Mouse (Mus musculus) embryonic facial prominence, embryonic 13.5 days (tissue): Measurements from ENCODE around the gene Anks3. TPM values are rescaled to one million over a fixed set of nuclear protein-coding genes. Genes with fewer than 3 reads are reported as not detected.
A peak's percentile ranks its signal among the peaks of the same experiment; 100 is the strongest.

Experiments
- ATAC-seq: fragments of 200-750 bp; cut with Nextera tagmentation; 2 replicates; pipeline ENCODE4 v1.8.0; 2017; ENCODE audit warnings: low read depth; ENCODE audit not compliant: insufficient number of reproducible peaks, insufficient read depth, low FRiP score, low TSS enrichment
- H3K27ac ChIP-seq: fragments of 300-500 bp; sonication (generic); 2 replicates; pipeline ENCODE4 v1.5.1; 2015; ENCODE audit warnings: moderate library complexity, mild to moderate bottlenecking, inconsistent platforms
- H3K27me3 ChIP-seq: fragments of 300-500 bp; sonication (generic); 2 replicates; pipeline ENCODE4 v1.6.1; 2015; ENCODE audit warnings: mild to moderate bottlenecking, inconsistent platforms
- H3K36me3 ChIP-seq: fragments of 300-500 bp; sonication (generic); 2 replicates; pipeline ENCODE4 v1.6.1; 2015; ENCODE audit warnings: mild to moderate bottlenecking, inconsistent platforms
- H3K4me1 ChIP-seq: fragments of 300-500 bp; sonication (generic); 2 replicates; pipeline ENCODE4 v1.6.1; 2015; ENCODE audit warnings: inconsistent platforms
- H3K4me2 ChIP-seq: fragments of 300-500 bp; sonication (generic); 2 replicates; pipeline ENCODE4 v1.6.1; 2015; ENCODE audit warnings: moderate library complexity, mild to moderate bottlenecking, inconsistent platforms
- H3K4me3 ChIP-seq: fragments of 300-500 bp; sonication (generic); 2 replicates; pipeline ENCODE4 v1.5.1; 2015; ENCODE audit warnings: mild to moderate bottlenecking, inconsistent platforms
- H3K9ac ChIP-seq: fragments of 300-500 bp; sonication (generic); 2 replicates; pipeline ENCODE4 v1.6.1; 2015; ENCODE audit warnings: mild to moderate bottlenecking, inconsistent platforms
- H3K9me3 ChIP-seq: fragments of 300-500 bp; sonication (generic); 2 replicates; pipeline ENCODE4 v1.6.1; 2016; ENCODE audit warnings: inconsistent platforms
- WGBS: fragments of 180-500 bp; shearing (Covaris S2); methylation state at CpG from one replicate; pipeline ENCODE4 v1.1.7; 2015; ENCODE audit warnings: mixed read lengths; 5-methylcytosine and 5-hydroxymethylcytosine counted together
- polyA plus RNA-seq: library from polyadenylated mRNA; unstranded; fragments of >200 nt; fragmentation: Nextera tagmentation; extraction: Ambion mirVana; gene quantifications from 2 replicates; pipeline ENCODE4 v1.2.1, GENCODE M21; 2015

The Anks3 gene
- polyA plus RNA-seq, 1 experiment from 2014 or later = 68.4 TPM

DNA sequence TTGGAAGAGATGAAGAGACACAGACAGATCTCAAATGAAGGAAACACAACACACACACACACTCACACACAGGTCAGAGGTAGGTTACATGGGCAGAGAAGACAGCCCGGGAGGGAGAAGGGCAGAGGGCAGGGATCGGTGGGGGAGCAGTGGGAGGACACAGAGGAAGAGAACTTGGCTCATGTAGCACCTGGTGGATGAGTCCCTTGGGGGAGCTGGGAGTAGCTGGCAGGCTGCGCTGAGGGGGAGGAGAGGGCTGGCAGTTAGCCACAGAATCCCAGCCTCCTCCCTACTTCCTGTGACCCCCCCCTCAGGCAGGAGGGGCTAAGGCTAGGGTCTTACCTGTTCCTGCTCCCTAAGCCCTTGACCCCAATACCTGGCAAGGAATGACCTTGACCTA is 33.5 kb upstream of the Anks3 start, which contains the start of gene Sept12:
Gene Sept12 (minus strand): TSS at position 300 of the 400 bp plus-strand sequence.
- H3K27ac ChIP-seq = no peak within 1 kb of the TSS
- no peaks in the 10 kb centered on the region for H3K27me3 ChIP-seq
- H3K4me1 ChIP-seq = 0 out of 2 replicates have a peak, but pooled peaks cover 4% of the 10 kb centered on the region
- 34% methylated on average over 3 of the region's 3 CpGs for WGBS
- H3K9ac ChIP-seq = no peak within 1 kb of the TSS
- H3K4me2 ChIP-seq = no peak within 1 kb of the TSS
- H3K9me3 ChIP-seq = no peaks in the 10 kb centered on the region
- H3K36me3 ChIP-seq = no peaks in the 10 kb centered on the region
- no peak for ATAC-seq
- no peak within 1 kb of the TSS for H3K4me3 ChIP-seq

DNA sequence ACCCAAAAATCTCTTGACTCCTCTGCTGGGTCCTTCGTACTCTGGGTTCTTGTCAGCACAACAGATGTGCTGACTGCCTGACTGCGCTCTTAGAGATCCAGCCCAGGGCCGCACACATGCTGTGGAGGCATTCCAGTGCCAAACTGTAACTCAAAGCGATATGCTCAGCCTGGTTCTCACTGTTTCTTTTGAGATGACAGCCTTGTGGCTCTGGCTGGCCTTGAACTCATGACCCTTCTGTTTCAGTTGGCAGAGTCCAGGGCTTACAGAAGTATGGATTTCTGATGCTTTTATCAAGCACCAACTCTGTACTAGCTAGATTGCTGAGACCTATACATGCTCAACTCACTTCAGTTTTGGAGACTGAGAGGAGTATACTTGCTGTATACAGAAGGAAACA is 29.3 kb upstream of the Anks3 start:
- 82% methylated on average over 4 of the region's 4 CpGs for WGBS
- no peak overlapping the region for H3K27ac ChIP-seq
- no peak overlapping the region for H3K9ac ChIP-seq
- H3K4me3 ChIP-seq = no peak overlapping the region
- H3K36me3 ChIP-seq = no peaks in the 10 kb centered on the region
- no peak for ATAC-seq
- no peaks in the 10 kb centered on the region for H3K9me3 ChIP-seq
- 0 out of 2 replicates have a peak, but pooled peaks cover 4% of the 10 kb centered on the region for H3K4me1 ChIP-seq
- H3K4me2 ChIP-seq = no peak overlapping the region
- no peaks in the 10 kb centered on the region for H3K27me3 ChIP-seq

DNA sequence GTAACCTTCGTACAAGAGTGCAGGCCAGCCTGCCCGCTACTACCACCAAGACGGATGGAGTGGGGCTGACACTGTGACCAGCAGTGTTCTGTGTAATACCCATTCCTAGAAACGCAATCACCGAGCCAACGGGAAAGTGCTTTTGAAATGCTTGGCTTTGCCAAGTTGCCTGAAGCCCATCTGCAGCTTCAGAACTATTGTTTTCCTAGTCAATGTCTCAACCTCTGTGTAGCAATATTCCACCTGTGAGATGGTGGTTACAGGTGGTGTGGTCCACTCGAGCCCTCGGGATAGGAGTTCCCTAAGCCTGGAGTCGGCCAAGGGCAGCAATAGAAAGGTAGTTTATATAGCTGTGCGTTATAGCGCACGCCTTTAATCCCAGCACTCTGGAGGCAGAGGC is 20.7 kb upstream of the Anks3 start:
- Histone ChIP-seq H3K4me1 (no peaks in the 10 kb centered on the region), H3K27me3 (no peaks in the 10 kb centered on the region), H3K36me3 (no peaks in the 10 kb centered on the region), H3K4me2 (no peak overlapping the region), H3K4me3 (no peak overlapping the region), H3K27ac (no peak overlapping the region), H3K9ac (no peak overlapping the region), H3K9me3 (no peaks in the 10 kb centered on the region)
- ATAC-seq = no peak
- WGBS = 90% methylated on average over 12 of the region's 12 CpGs

DNA sequence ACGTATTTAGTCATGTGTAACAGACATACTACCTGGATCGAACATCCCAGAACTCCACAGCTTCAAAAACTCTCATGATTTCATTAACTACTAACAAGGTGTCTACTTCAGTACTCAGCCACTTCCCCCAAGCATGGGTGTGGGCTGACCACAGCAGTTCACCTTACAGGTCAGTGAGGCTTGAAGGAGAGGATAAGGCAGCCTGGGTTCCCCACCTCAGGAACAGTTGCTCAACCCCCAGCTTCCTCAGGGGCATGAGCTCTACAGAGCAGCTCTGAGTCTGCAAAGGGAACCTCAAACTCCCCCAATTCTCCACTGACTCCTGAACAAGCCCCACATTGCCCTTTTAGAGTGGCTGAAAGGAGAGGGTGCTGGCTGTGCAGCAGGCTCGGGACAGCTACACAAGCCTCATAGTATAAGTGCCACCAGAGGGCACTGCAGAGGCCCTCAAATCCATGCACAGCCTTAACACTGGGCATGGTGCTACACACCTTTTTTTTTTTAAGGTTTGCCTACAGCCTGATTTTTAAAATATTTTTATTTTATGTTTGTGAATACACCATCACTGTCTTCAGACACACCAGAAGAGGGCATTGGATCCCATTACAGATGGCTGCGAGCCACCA is 15.9 kb upstream of the Anks3 start:
- H3K27me3 ChIP-seq = no peaks in the 10 kb centered on the region
- no peaks in the 10 kb centered on the region for H3K36me3 ChIP-seq
- no peak overlapping the region for H3K9ac ChIP-seq
- H3K4me1 ChIP-seq = no peaks in the 10 kb centered on the region
- no peak overlapping the region for H3K4me2 ChIP-seq
- 73% methylated on average over 4 of the region's 4 CpGs for WGBS
- no peak overlapping the region for H3K4me3 ChIP-seq
- no peak for ATAC-seq
- H3K27ac ChIP-seq = no peak overlapping the region
- H3K9me3 ChIP-seq = no peaks in the 10 kb centered on the region

DNA sequence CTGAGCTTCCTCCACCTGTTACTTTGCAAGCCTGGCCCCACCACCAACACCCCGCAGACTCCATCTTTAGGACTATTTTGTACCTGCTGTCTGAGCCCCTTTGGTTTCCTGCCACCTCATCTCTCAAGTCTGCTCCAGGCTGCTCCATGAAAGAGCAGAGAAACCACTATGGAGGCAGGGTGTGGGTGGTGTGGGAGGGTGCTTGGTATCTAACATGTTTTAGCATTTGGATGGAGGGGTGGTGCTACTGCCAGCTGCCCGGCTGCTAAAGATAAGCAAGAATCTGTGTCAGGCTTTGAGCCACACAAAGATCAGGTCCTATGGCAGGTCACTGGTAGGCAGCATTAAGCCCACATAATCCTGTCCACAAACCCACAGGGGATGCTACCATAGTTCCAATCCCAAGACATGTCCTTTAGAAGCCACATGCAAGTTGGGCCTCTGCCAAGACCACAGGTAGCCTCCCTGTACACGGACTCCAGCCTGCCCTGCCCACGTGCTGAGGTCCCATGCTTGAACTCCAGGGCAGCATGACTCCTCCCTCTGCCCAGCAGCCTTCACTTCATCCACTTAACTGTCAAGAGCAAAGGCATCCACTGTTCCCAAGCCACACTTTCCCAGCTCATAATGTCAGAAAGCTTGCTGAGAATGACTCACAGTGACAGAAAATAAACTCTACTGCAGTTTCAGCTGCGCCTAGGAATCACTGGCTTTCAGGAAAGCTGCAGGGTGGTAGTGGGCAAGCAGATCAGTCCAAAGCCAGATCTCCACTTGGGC is 14.5 kb upstream of the Anks3 start:
- H3K4me3 ChIP-seq = no peak overlapping the region
- no peak overlapping the region for H3K4me2 ChIP-seq
- H3K4me1 ChIP-seq = no peaks in the 10 kb centered on the region
- H3K9me3 ChIP-seq = no peaks in the 10 kb centered on the region
- H3K27ac ChIP-seq = no peak overlapping the region
- H3K36me3 ChIP-seq = no peaks in the 10 kb centered on the region
- no peak overlapping the region for H3K9ac ChIP-seq
- H3K27me3 ChIP-seq = no peaks in the 10 kb centered on the region
- no peak for ATAC-seq
- 69% methylated on average over 5 of the region's 5 CpGs for WGBS

DNA sequence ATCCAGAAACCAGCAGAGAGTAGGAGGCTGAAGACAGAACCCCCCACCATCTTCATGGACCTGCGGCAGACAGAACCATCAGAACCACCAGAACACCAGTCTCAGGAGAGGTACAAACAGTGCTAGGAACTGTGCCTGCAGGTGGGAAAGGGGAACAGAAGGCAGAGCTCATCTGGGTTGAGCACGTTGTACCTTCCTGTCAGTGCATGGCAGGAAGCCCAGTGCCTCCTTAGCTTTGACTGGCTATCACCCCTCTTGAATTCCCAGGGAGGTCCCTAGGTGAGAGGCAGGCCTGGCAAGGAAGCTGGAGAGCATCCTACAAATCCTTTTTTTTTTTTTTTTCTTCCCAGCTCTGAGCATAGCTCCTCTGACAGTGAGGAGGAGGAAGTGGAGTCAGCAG is 12.2 kb upstream of the Anks3 start:
- no peak for ATAC-seq
- H3K36me3 ChIP-seq = no peaks in the 10 kb centered on the region
- no peaks in the 10 kb centered on the region for H3K4me1 ChIP-seq
- WGBS = 76% methylated on average over 2 of the region's 2 CpGs
- H3K4me3 ChIP-seq = no peak overlapping the region
- no peak overlapping the region for H3K4me2 ChIP-seq
- H3K9ac ChIP-seq = no peak overlapping the region
- no peak overlapping the region for H3K27ac ChIP-seq
- no peaks in the 10 kb centered on the region for H3K9me3 ChIP-seq
- no peaks in the 10 kb centered on the region for H3K27me3 ChIP-seq

DNA sequence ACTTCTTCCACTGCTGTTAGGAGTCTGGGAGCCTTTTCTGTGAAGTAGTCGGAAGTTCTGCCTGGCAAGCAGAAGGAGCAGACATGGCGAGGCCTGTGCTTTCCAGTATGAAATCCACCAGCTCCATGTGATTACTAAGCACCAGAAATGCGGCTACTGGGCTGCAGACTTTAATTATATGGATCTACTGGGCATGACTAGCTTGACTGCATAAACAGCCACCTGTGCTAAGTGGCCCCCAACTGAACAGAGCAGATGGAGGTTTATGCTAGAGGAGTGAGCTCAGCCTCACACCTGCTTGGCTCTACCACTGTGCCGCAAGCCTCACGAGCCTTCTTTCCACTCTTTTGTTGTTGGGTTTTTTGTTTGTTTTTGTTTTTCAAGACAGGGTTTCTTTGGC is 10.5 kb upstream of the Anks3 start:
- no peaks in the 10 kb centered on the region for H3K9me3 ChIP-seq
- no peaks in the 10 kb centered on the region for H3K36me3 ChIP-seq
- H3K4me2 ChIP-seq = no peak overlapping the region
- no peak overlapping the region for H3K27ac ChIP-seq
- no peaks in the 10 kb centered on the region for H3K4me1 ChIP-seq
- ATAC-seq = no peak
- no peak overlapping the region for H3K9ac ChIP-seq
- no peaks in the 10 kb centered on the region for H3K27me3 ChIP-seq
- 87% methylated on average over 5 of the region's 5 CpGs for WGBS
- H3K4me3 ChIP-seq = no peak overlapping the region

DNA sequence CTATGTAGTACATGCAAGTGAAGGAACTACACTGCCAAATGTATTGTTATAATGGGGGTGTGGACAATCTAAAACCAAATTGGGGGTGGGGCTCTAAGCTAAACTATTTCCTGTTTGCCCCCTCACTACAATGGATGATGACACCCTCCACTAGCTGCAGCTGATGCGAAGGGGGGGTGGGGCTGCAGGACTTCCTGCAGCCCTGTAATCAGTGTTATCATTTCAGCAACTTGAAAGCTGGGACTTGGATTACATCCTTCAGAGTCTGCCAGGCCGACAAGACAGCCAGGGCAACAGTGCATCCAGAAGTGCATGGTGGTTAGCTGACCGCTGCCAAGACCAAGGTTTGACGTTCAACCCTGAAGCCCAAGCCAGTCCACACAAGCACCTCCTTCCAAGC is 7.6 kb upstream of the Anks3 start:
- WGBS = 74% methylated on average over 4 of the region's 4 CpGs
- H3K4me2 ChIP-seq = no peak overlapping the region
- H3K4me3 ChIP-seq = no peak overlapping the region
- no peak overlapping the region for H3K9ac ChIP-seq
- H3K27ac ChIP-seq = no peak overlapping the region
- H3K36me3 ChIP-seq = no peaks in the 10 kb centered on the region
- H3K27me3 ChIP-seq = no peaks in the 10 kb centered on the region
- no peaks in the 10 kb centered on the region for H3K4me1 ChIP-seq
- H3K9me3 ChIP-seq = no peaks in the 10 kb centered on the region
- no peak for ATAC-seq

DNA sequence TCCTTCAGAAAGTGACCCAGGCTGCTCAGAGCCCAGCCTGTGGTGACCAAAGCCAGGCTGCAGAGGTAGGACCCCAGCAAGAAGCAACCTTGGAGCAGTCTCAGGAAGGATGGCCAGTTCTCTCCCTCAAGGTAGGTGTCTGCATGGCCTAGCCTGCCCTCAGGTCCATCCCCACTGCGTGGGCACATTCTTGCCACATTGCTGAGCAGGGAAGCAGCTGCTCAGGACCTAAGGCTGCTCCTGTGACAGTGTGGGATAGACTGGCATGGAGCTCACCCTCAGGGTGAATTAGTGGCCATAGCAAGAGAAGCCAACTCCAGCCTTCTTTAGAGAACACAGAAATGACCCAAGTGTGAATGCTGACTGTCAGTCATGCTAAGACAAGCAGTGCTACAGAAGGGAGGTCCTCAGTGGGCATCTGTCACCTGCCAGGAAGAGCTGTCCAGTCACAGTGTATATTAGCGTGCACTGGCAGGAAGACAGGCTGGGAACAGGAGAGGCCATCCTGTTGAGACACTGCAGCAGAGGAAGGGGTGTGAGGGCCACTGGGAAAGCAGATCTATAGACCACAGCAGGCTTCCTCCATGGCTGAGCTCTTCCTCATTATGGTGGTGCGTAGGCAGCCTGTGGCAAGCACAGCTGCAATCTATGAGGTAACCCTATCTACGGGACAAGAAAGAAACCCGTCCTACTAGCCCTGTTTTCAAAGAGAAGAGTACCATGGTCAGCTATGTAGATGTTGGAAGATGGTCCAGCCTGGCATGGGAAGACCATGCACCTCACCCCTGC is 5.2 kb upstream of the Anks3 start:
- WGBS = 89% methylated on average over 5 of the region's 5 CpGs

DNA sequence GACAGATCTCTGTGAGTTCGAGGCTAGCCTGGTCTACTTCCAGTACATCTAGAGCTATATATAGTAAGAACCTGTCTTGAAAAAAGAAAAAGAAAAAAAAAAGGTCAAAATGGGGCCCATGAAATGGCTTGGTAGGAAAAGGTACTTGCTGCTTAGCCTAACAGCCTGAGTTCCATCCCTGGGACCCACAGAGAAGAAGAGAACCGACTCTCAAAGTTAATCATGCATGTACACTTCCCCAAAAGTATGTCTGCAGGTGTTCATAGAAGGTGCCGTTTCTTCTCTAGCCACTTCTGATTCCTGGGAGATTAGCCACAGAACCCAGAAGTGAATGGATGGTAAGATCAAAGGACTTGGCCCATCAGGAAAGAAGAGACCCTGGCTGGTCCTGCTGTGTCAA is 4.4 kb upstream of the Anks3 start:
- H3K27me3 ChIP-seq = no peaks in the 10 kb centered on the region
- H3K9ac ChIP-seq = no peak overlapping the region
- no peaks in the 10 kb centered on the region for H3K36me3 ChIP-seq
- H3K4me1 ChIP-seq = peaks cover 5% of the 10 kb centered on the region
- H3K27ac ChIP-seq = no peak overlapping the region
- H3K9me3 ChIP-seq = no peaks in the 10 kb centered on the region
- ATAC-seq = no peak
- H3K4me3 ChIP-seq = no peak overlapping the region
- no peak overlapping the region for H3K4me2 ChIP-seq
- WGBS = 76% methylated on average over 3 of the region's 3 CpGs

More for the DNA sequence above, 5.2 kb upstream of the Anks3 start:
- H3K4me3 ChIP-seq = no peak overlapping the region
- H3K27me3 ChIP-seq = no peaks in the 10 kb centered on the region
- H3K36me3 ChIP-seq = no peaks in the 10 kb centered on the region
- no peak overlapping the region for H3K27ac ChIP-seq
- no peak overlapping the region for H3K9ac ChIP-seq
- ATAC-seq = no peak
- no peak overlapping the region for H3K4me2 ChIP-seq
- no peaks in the 10 kb centered on the region for H3K9me3 ChIP-seq
- H3K4me1 ChIP-seq = peaks cover 5% of the 10 kb centered on the region

DNA sequence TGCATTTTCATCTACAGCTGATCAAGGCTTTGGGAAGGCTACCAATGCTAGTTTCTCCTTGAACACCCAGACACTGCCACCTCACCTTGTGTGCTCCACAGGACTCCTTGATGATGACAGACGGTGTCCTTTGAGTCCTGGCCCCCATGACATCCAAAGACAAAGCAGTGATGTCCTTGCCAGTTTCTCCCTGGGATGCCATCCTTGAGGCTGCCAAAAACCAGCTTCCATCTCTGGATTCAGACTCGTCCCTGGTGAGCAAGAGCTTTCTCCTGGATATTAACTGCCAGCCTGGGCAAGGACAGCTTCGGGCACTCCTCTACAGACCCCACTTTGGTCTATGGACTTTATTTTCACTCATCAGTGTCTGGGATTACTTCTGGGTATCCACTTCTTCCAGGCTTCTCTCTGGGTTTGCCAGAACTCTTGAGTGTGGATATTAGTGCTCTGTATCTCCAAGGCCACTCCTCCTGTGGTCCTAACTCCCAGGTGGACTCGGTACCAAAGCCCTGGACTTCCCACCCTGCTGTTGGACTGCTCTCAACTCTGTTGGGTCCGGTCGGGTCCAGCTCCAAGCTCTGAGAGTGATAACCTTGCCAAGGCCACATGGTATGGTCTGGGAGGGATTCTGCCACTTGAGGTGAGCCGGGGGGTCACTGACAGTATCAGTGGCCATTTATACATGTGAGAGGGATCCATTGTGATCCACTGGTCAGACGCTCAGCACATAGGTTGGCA is 1.6 kb upstream of the Anks3 start:
- 90% methylated on average over 8 of the region's 8 CpGs for WGBS
- H3K36me3 ChIP-seq = 0 out of 2 replicates have a peak, but pooled peaks cover 4% of the 10 kb centered on the region
- peak overlapping the region; percentile 40; the same call in 1 of the 2 replicates for H3K9ac ChIP-seq
- no peak overlapping the region for H3K4me3 ChIP-seq
- ATAC-seq = no peak
- peaks cover 22% of the 10 kb centered on the region for H3K4me1 ChIP-seq
- H3K4me2 ChIP-seq = peak overlapping the region; percentile 84; the same call in 1 of the 2 replicates
- H3K9me3 ChIP-seq = no peaks in the 10 kb centered on the region
- H3K27ac ChIP-seq = no peak overlapping the region
- no peaks in the 10 kb centered on the region for H3K27me3 ChIP-seq
